ENCODE assay signal across 20 mouse cellular contexts in genomic region chr1:89366891-89367290, GRCm38 (mm10).
DNase-seq lines count a peak whose midpoint lies in the region; ATAC-seq and TF ChIP-seq lines count a peak whose summit lies in the region.
"Had no signal": no experiment of that assay in that cellular context is flagged by ENCODE, and none has a peak within 500 bp of the region (broad histone marks: within the 10 kb centered on the region; RNA-seq: fewer than 3 reads in every experiment).

No protein-coding gene starts in this region.

- no peak overlapping the region for H3K4me3 ChIP-seq in liver, embryonic 11.5 days (ENCODE audit: low read depth, low read length)
- H3K4me3 ChIP-seq in embryonic facial prominence, embryonic 14.5 days (ENCODE audit: low read depth, low read length), result no peak overlapping the region
- no peak overlapping the region for H3K4me3 ChIP-seq in limb, embryonic 14.5 days (replicated peaks; ENCODE audit: low read length)
- H3K4me3 ChIP-seq: hindbrain, embryonic 12.5 days; liver, embryonic 13.5 days; neural tube, embryonic 12.5 days had no signal

- no peak overlapping the region for H3K27ac ChIP-seq in liver, embryonic 11.5 days (ENCODE audit: low read depth, low read length)
- H3K27ac ChIP-seq in embryonic facial prominence, embryonic 14.5 days (replicated peaks; ENCODE audit: low read depth, low read length), result peak overlapping the region; percentile 54; the same call in 1 of the 2 replicates
- H3K27ac ChIP-seq in limb, embryonic 14.5 days (replicated peaks; ENCODE audit: low read depth, low read length), result peak overlapping the region; percentile 55
- H3K27ac ChIP-seq: hindbrain, embryonic 12.5 days; liver, embryonic 13.5 days; macrophage; neural tube, embryonic 12.5 days had no signal

- H3K4me2 ChIP-seq in liver, embryonic 11.5 days, result no peak overlapping the region
- no peak overlapping the region for H3K4me2 ChIP-seq in embryonic facial prominence, embryonic 14.5 days (ENCODE audit: low read depth, low read length)
- no peak overlapping the region for H3K4me2 ChIP-seq in limb, embryonic 14.5 days (replicated peaks; ENCODE audit: low read depth, low read length, severe bottlenecking)
- H3K4me2 ChIP-seq: hindbrain, embryonic 12.5 days; liver, embryonic 13.5 days; midbrain, embryonic 11.5 days; neural tube, embryonic 12.5 days had no signal

- no peak for ATAC-seq in liver, embryonic 11.5 days (replicated peaks; ENCODE audit: low FRiP score)
- ATAC-seq in embryonic facial prominence, embryonic 14.5 days (ENCODE audit: low read depth), result no peak
- ATAC-seq in limb, embryonic 14.5 days (ENCODE audit: low FRiP score, low read depth), result peak; percentile 70
- no peak for ATAC-seq in cerebellum, adult (ENCODE audit: insufficient number of reproducible peaks, low FRiP score, low TSS enrichment)
- ATAC-seq: CD4-positive, CD25-positive, alpha-beta regulatory T cell, adult 4 months had no signal

- no peaks in the 10 kb centered on the region for H3K27me3 ChIP-seq in liver, embryonic 11.5 days (replicated peaks; ENCODE audit: control insufficient read depth, insufficient read depth, low read length)
- H3K27me3 ChIP-seq in embryonic facial prominence, embryonic 14.5 days (replicated peaks; ENCODE audit: control insufficient read depth, insufficient read depth, low read length), result no peaks in the 10 kb centered on the region
- no peaks in the 10 kb centered on the region for H3K27me3 ChIP-seq in limb, embryonic 14.5 days (ENCODE audit: control insufficient read depth, insufficient read depth, low read length)
- H3K27me3 ChIP-seq: hindbrain, embryonic 12.5 days; liver, embryonic 13.5 days; neural tube, embryonic 12.5 days had no signal

- no peak overlapping the region for H3K9ac ChIP-seq in liver, embryonic 11.5 days (ENCODE audit: low read depth, low read length)
- H3K9ac ChIP-seq in embryonic facial prominence, embryonic 14.5 days (ENCODE audit: low read depth, low read length), result no peak overlapping the region
- H3K9ac ChIP-seq in limb, embryonic 14.5 days (ENCODE audit: low read depth, low read length, severe bottlenecking), result no peak overlapping the region
- H3K9ac ChIP-seq: hindbrain, embryonic 12.5 days; liver, embryonic 13.5 days; neural tube, embryonic 12.5 days had no signal

- DNase-seq in embryo, embryonic 11 days, result peak; percentile 16
- no peak for DNase-seq in embryo, embryonic 10 days (ENCODE audit: low spot score)
- peak; percentile 3 for DNase-seq in liver
- no peak for DNase-seq in liver, embryonic 11.5 days (ENCODE audit: low spot score)
- DNase-seq in embryonic facial prominence, embryonic 14.5 days (ENCODE audit: low spot score), result peak; percentile 54
- DNase-seq in limb, embryonic 14.5 days (ENCODE audit: low spot score), result peak; percentile 57
- no peak for DNase-seq in layer of hippocampus, adult 9-11 months
- DNase-seq: cerebellum, adult 9-11 months; gastrocnemius, postnatal 10 days; kidney, adult 8-10 months; liver, embryonic 13.5 days; spleen, adult 18-20 months; thymus, postnatal 36 days had no signal

- H3K36me3 ChIP-seq in liver, embryonic 11.5 days (ENCODE audit: control insufficient read depth, insufficient read depth, low read length), result no peaks in the 10 kb centered on the region
- H3K36me3 ChIP-seq in embryonic facial prominence, embryonic 14.5 days (ENCODE audit: control insufficient read depth, insufficient read depth, low read length), result no peaks in the 10 kb centered on the region
- H3K36me3 ChIP-seq in limb, embryonic 14.5 days (ENCODE audit: control insufficient read depth, insufficient read depth, low read length), result no peaks in the 10 kb centered on the region
- H3K36me3 ChIP-seq: G1E; hindbrain, embryonic 12.5 days; liver, embryonic 13.5 days; neural tube, embryonic 12.5 days had no signal

- no peaks in the 10 kb centered on the region for H3K4me1 ChIP-seq in liver, embryonic 11.5 days (replicated peaks; ENCODE audit: control insufficient read depth, insufficient read depth, low read length)
- peaks cover 11% of the 10 kb centered on the region; the same call in 1 of the 2 replicates for H3K4me1 ChIP-seq in embryonic facial prominence, embryonic 14.5 days (ENCODE audit: control insufficient read depth, insufficient read depth, low read length)
- H3K4me1 ChIP-seq in limb, embryonic 14.5 days (ENCODE audit: control insufficient read depth, insufficient read depth, low read length), result peaks cover 12% of the 10 kb centered on the region
- H3K4me1 ChIP-seq: liver, embryonic 13.5 days; neural tube, embryonic 12.5 days had no signal

- no peak for TF ChIP-seq POLR2A in limb, embryonic 14.5 days (IDR thresholded peaks at IDR 0.05; ENCODE audit: borderline replicate concordance, extremely low read depth, insufficient read depth, insufficient read length)

- 86% methylated on average over 5 of the region's 5 CpGs for WGBS in liver, embryonic 11.5 days
- WGBS in embryonic facial prominence, embryonic 14.5 days, result 37% methylated on average over 5 of the region's 5 CpGs
- 22% methylated on average over 5 of the region's 5 CpGs for WGBS in limb, embryonic 14.5 days

- no peaks in the 10 kb centered on the region for H3K9me3 ChIP-seq in liver, embryonic 11.5 days (ENCODE audit: control insufficient read depth, low read length)
- H3K9me3 ChIP-seq in embryonic facial prominence, embryonic 14.5 days (ENCODE audit: control insufficient read depth, low read length), result 0 out of 2 replicates have a peak, but pooled peaks cover 7% of the 10 kb centered on the region
- H3K9me3 ChIP-seq in limb, embryonic 14.5 days (ENCODE audit: control insufficient read depth, low read length), result 0 out of 2 replicates have a peak, but pooled peaks cover 5% of the 10 kb centered on the region
- H3K9me3 ChIP-seq: hindbrain, embryonic 12.5 days; liver, embryonic 13.5 days; neural tube, embryonic 12.5 days had no signal

Comparison
In these comparisons a context has a peak if more than half of its experiments do, and no peak if none do; other contexts are left out.
1. DNase-seq: peak in embryo, embryonic 11 days (single experiment), liver (single experiment), embryonic facial prominence, embryonic 14.5 days (single experiment) and limb, embryonic 14.5 days (single experiment); none in embryo, embryonic 10 days (single experiment), liver, embryonic 11.5 days (single experiment) and layer of hippocampus, adult 9-11 months (single experiment).